Mouse (Mus musculus): ENCODE data around the gene B3galnt1.

B3galnt1 gene

GRCm38 (mm10) chr3:69563406-69563805 is 35.4 kb downstream of the B3galnt1 start:
- CTCF ChIA-PET: interaction anchor here (0.5 kb wide), 1 partner anchor 310 kb away, joined by 3 read pairs; no protein-coding TSS in a partner anchor

GRCm38 (mm10) chr3:69561686-69562085 is 37.1 kb downstream of the B3galnt1 start:
- CTCF ChIA-PET: no interaction called here

- CTCF ChIA-PET: no interaction called here
These were observed 38.8 kb downstream of the B3galnt1 start for GRCm38 (mm10) chr3:69559975-69560330.

GRCm38 (mm10) chr3:69559316-69559974 is 39.3 kb downstream of the B3galnt1 start:
- CTCF ChIA-PET: no interaction called here

- CTCF ChIA-PET: no interaction called here
These were observed 42.5 kb downstream of the B3galnt1 start for GRCm38 (mm10) chr3:69556092-69556778.

GRCm38 (mm10) chr3:69555511-69555910 is 43.2 kb downstream of the B3galnt1 start:
- CTCF ChIA-PET: no interaction called here

- CTCF ChIA-PET: no interaction called here
These were observed 49.2 kb downstream of the B3galnt1 start for GRCm38 (mm10) chr3:69549602-69550001.

- CTCF ChIA-PET: no interaction called here
These were observed 49.9 kb downstream of the B3galnt1 start for GRCm38 (mm10) chr3:69548704-69549455.

- CTCF ChIA-PET: no interaction called here
These were observed 53.7 kb downstream of the B3galnt1 start for GRCm38 (mm10) chr3:69545017-69545416.

GRCm38 (mm10) chr3:69543730-69544129 is 55.0 kb downstream of the B3galnt1 start:
- CTCF ChIA-PET: no interaction called here

- CTCF ChIA-PET: no interaction called here
These were observed 55.8 kb downstream of the B3galnt1 start for GRCm38 (mm10) chr3:69542962-69543361.

- CTCF ChIA-PET: no interaction called here
These were observed 62.7 kb downstream of the B3galnt1 start for GRCm38 (mm10) chr3:69535941-69536647.

GRCm38 (mm10) chr3:69535486-69535885 is 63.3 kb downstream of the B3galnt1 start:
- CTCF ChIA-PET: no interaction called here

- CTCF ChIA-PET: no interaction called here
These were observed 66.1 kb downstream of the B3galnt1 start for GRCm38 (mm10) chr3:69532687-69533086.

- CTCF ChIA-PET: interaction anchor here (0.6 kb wide), 1 partner anchor 34 kb away, joined by 3 read pairs; no protein-coding TSS in a partner anchor
These were observed 67.2 kb downstream of the B3galnt1 start for GRCm38 (mm10) chr3:69531511-69531910.

GRCm38 (mm10) chr3:69529576-69529975 is 69.2 kb downstream of the B3galnt1 start:
- CTCF ChIA-PET: no interaction called here

- CTCF ChIA-PET: no interaction called here
These were observed 71.4 kb downstream of the B3galnt1 start for GRCm38 (mm10) chr3:69527384-69527783.

- CTCF ChIA-PET: no interaction called here
These were observed 73.7 kb downstream of the B3galnt1 start for GRCm38 (mm10) chr3:69525072-69525529.

GRCm38 (mm10) chr3:69524356-69525071 is 74.2 kb downstream of the B3galnt1 start:
- CTCF ChIA-PET: no interaction called here

All from spleen, embryonic (tissue).